Mouse (Mus musculus): ENCODE data around the gene Rnf113a2.

DNA sequence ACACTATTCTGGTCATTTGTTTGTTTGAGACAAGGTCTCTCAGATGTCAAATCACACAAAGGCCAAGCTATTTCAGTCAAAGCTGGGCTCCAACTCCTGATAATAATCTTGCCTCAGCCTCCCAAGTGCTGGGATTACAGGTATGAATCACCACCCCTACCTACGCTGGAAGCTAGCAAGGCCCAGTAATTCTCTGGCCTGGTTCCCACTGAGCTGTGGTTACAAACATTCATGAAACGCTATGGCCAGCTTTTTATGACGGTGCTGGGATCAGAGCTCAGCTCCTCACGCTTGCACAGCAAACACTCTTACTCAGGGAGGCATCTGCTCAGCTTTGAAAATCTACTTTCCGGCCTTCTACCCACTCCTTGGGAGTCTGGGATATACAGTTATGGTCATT, 23.1 kb upstream of the Rnf113a2 start:
- TF ChIP-seq CTCF (conservative IDR thresholded peaks at IDR 0.05; ENCODE audit: low read length) = no peak
- no peak for TF ChIP-seq POU5F1 (IDR thresholded peaks at IDR 0.05; ENCODE audit: borderline replicate concordance, low read length)
- no peak for TF ChIP-seq NANOG (IDR thresholded peaks at IDR 0.05; ENCODE audit: borderline replicate concordance, low read length)

All from E14TG2a.4 (cell line).